Mouse (Mus musculus) liver, postnatal 0 days (tissue): ENCODE data around the gene Cox7a1.

Experiments
- CTCF ChIP-seq: sonication (generic); IDR thresholded peaks from 2 replicates; pipeline ENCODE4 v1.5.1; 2016; ENCODE audit warnings: antibody characterized with exemption, low read depth
- EP300 ChIP-seq: IDR thresholded peaks from 2 replicates; pipeline ENCODE4 v1.6.1; 2016; ENCODE audit warnings: antibody characterized with exemption, low read depth, mild to moderate bottlenecking

GRCm38 (mm10) chr7:30184641-30185348 lies 851 bp downstream of the Cox7a1 start:
- no peak for TF ChIP-seq CTCF
- TF ChIP-seq EP300 = no peak
